Mouse (Mus musculus): ENCODE measurements around the gene Golt1a. TPM values are rescaled to one million over a fixed set of nuclear protein-coding genes. Genes with fewer than 3 reads are reported as not detected.

Golt1a gene
- polyA plus RNA-seq, 1 experiment from 2014 or later = not detected

- no peaks in the 10 kb centered on the region for H3K27me3 ChIP-seq (ENCODE audit: control insufficient read depth, insufficient read depth, low read length)
- no peak overlapping the region for H3K4me2 ChIP-seq
- no peaks in the 10 kb centered on the region; the same call in 1 of the 2 replicates for H3K36me3 ChIP-seq (ENCODE audit: control insufficient read depth, insufficient read depth, low read length)
Measured at GRCm38 (mm10) chr1:133287880-133288279, 21.7 kb upstream of the Golt1a start.

GRCm38 (mm10) chr1:133291888-133292287, 17.7 kb upstream of the Golt1a start:
- Histone ChIP-seq H3K27ac (ENCODE audit: low read depth, low read length) (no peak overlapping the region), H3K36me3 (ENCODE audit: control insufficient read depth, insufficient read depth, low read length) (peaks cover 2% of the 10 kb centered on the region; the same call in 1 of the 2 replicates), H3K4me2 (no peak overlapping the region), H3K4me3 (ENCODE audit: low read depth, low read length) (no peak overlapping the region), H3K27me3 (ENCODE audit: control insufficient read depth, insufficient read depth, low read length) (no peaks in the 10 kb centered on the region), H3K4me1 (ENCODE audit: control insufficient read depth, insufficient read depth, low read length) (peaks cover 7% of the 10 kb centered on the region; the same call in 1 of the 2 replicates), H3K9ac (ENCODE audit: low read depth, low read length) (no peak overlapping the region), H3K9me3 (replicated peaks; ENCODE audit: control insufficient read depth, low read length) (no peaks in the 10 kb centered on the region)
- ATAC-seq (replicated peaks; ENCODE audit: insufficient number of reproducible peaks, low FRiP score, low TSS enrichment) = no peak
- WGBS (ENCODE audit: insufficient replicate concordance) = 87% methylated on average over 6 of the region's 6 CpGs

More at GRCm38 (mm10) chr1:133287880-133288279, 21.7 kb upstream of the Golt1a start:
- ATAC-seq (replicated peaks; ENCODE audit: insufficient number of reproducible peaks, low FRiP score, low TSS enrichment) = no peak
- Histone ChIP-seq H3K9me3 (replicated peaks; ENCODE audit: control insufficient read depth, low read length) (no peaks in the 10 kb centered on the region), H3K9ac (ENCODE audit: low read depth, low read length) (no peak overlapping the region), H3K27ac (ENCODE audit: low read depth, low read length) (no peak overlapping the region), H3K4me1 (ENCODE audit: control insufficient read depth, insufficient read depth, low read length) (peaks cover 1% of the 10 kb centered on the region; the same call in 1 of the 2 replicates), H3K4me3 (ENCODE audit: low read depth, low read length) (no peak overlapping the region)
- WGBS (ENCODE audit: insufficient replicate concordance) = 87% methylated on average over 12 of the region's 12 CpGs

- Histone ChIP-seq H3K27ac (ENCODE audit: low read depth, low read length) (no peak overlapping the region), H3K4me3 (ENCODE audit: low read depth, low read length) (no peak overlapping the region), H3K27me3 (ENCODE audit: control insufficient read depth, insufficient read depth, low read length) (no peaks in the 10 kb centered on the region), H3K4me2 (no peak overlapping the region), H3K9ac (ENCODE audit: low read depth, low read length) (no peak overlapping the region), H3K4me1 (ENCODE audit: control insufficient read depth, insufficient read depth, low read length) (peaks cover 7% of the 10 kb centered on the region; the same call in 1 of the 2 replicates), H3K9me3 (replicated peaks; ENCODE audit: control insufficient read depth, low read length) (no peaks in the 10 kb centered on the region), H3K36me3 (ENCODE audit: control insufficient read depth, insufficient read depth, low read length) (peaks cover 2% of the 10 kb centered on the region; the same call in 1 of the 2 replicates)
- ATAC-seq (replicated peaks; ENCODE audit: insufficient number of reproducible peaks, low FRiP score, low TSS enrichment) = no peak
Measured at GRCm38 (mm10) chr1:133292608-133293007, 17.0 kb upstream of the Golt1a start.

GRCm38 (mm10) chr1:133296376-133296775, 13.2 kb upstream of the Golt1a start:
- Histone ChIP-seq H3K27ac (ENCODE audit: low read depth, low read length) (no peak overlapping the region), H3K27me3 (ENCODE audit: control insufficient read depth, insufficient read depth, low read length) (0 out of 2 replicates have a peak, but pooled peaks cover 4% of the 10 kb centered on the region), H3K9ac (ENCODE audit: low read depth, low read length) (no peak overlapping the region), H3K9me3 (replicated peaks; ENCODE audit: control insufficient read depth, low read length) (no peaks in the 10 kb centered on the region), H3K4me2 (no peak overlapping the region), H3K4me3 (ENCODE audit: low read depth, low read length) (no peak overlapping the region), H3K4me1 (ENCODE audit: control insufficient read depth, insufficient read depth, low read length) (peaks cover 17% of the 10 kb centered on the region; the same call in 1 of the 2 replicates), H3K36me3 (ENCODE audit: control insufficient read depth, insufficient read depth, low read length) (peaks cover 2% of the 10 kb centered on the region; the same call in 1 of the 2 replicates)
- WGBS (ENCODE audit: insufficient replicate concordance) = 90% methylated on average over 9 of the region's 9 CpGs
- no peak for ATAC-seq (replicated peaks; ENCODE audit: insufficient number of reproducible peaks, low FRiP score, low TSS enrichment)

DNA sequence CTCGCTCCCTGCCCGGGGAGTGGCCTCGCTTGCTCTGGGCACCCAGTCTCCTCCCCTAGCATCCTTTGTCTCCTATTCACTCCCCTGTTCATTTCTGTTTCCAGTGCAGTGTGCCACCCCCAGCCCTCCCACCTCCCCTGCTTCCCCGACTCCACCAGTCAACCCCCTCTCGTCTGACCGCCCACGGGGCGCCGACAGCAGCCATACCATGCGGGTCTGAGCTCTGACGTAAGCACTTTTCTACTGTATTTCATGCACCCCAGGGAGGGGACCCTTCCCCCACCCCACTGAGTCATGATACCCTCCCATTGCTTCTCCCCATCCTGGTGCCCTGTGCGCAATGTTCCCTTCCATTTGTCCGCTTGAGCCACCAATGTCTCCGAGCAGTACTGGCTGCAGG, 10.8 kb upstream of the Golt1a start:
- ATAC-seq (replicated peaks; ENCODE audit: insufficient number of reproducible peaks, low FRiP score, low TSS enrichment) = no peak
- 55% methylated on average over 14 of the region's 14 CpGs for WGBS (ENCODE audit: insufficient replicate concordance)
- Histone ChIP-seq H3K4me2 (no peak overlapping the region), H3K9me3 (replicated peaks; ENCODE audit: control insufficient read depth, low read length) (no peaks in the 10 kb centered on the region), H3K27ac (ENCODE audit: low read depth, low read length) (no peak overlapping the region), H3K4me1 (ENCODE audit: control insufficient read depth, insufficient read depth, low read length) (peaks cover 32% of the 10 kb centered on the region), H3K9ac (ENCODE audit: low read depth, low read length) (no peak overlapping the region), H3K4me3 (ENCODE audit: low read depth, low read length) (no peak overlapping the region), H3K27me3 (ENCODE audit: control insufficient read depth, insufficient read depth, low read length) (0 out of 2 replicates have a peak, but pooled peaks cover 4% of the 10 kb centered on the region), H3K36me3 (ENCODE audit: control insufficient read depth, insufficient read depth, low read length) (peaks cover 1% of the 10 kb centered on the region; the same call in 1 of the 2 replicates)

- no peaks in the 10 kb centered on the region for H3K9me3 ChIP-seq (replicated peaks; ENCODE audit: control insufficient read depth, low read length)
- no peak overlapping the region for H3K4me2 ChIP-seq
- H3K27ac ChIP-seq (ENCODE audit: low read depth, low read length) = peak overlapping the region; percentile 76
- peak; percentile 46; the same call in 1 of the 2 replicates for ATAC-seq (replicated peaks; ENCODE audit: insufficient number of reproducible peaks, low FRiP score, low TSS enrichment)
- 23% methylated on average over 3 of the region's 3 CpGs for WGBS (ENCODE audit: insufficient replicate concordance)
- 0 out of 2 replicates have a peak, but pooled peaks cover 4% of the 10 kb centered on the region for H3K27me3 ChIP-seq (ENCODE audit: control insufficient read depth, insufficient read depth, low read length)
- H3K4me1 ChIP-seq (ENCODE audit: control insufficient read depth, insufficient read depth, low read length) = peaks cover 25% of the 10 kb centered on the region
- H3K4me3 ChIP-seq (ENCODE audit: low read depth, low read length) = no peak overlapping the region
- no peaks in the 10 kb centered on the region; the same call in 1 of the 2 replicates for H3K36me3 ChIP-seq (ENCODE audit: control insufficient read depth, insufficient read depth, low read length)
- H3K9ac ChIP-seq (ENCODE audit: low read depth, low read length) = 0 out of 2 replicates have a peak overlapping the region, but pooled peaks have one; percentile 16
Measured at GRCm38 (mm10) chr1:133302540-133302939, 7.1 kb upstream of the Golt1a start.

DNA sequence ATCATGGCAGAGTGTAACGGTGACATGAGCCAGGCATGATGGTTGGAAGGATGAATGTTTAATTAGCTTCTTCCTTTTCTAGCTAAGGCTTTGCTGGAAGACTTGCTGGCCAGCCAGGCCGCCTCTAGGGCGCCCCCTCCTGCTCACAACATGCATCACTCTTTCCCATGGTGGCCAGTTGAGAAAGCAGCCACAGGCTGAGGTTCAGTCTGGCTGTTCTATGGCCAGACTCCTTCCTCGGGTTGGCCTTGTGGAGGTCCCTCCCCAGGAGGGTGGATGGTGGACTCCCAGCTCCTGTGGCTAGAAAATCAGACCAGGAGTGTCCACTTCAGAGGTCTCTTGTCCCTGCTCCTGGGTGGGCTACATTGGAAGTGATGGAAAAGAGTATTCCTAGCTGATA, 2.8 kb upstream of the Golt1a start:
- peaks cover 13% of the 10 kb centered on the region for H3K4me1 ChIP-seq (ENCODE audit: control insufficient read depth, insufficient read depth, low read length)
- WGBS (ENCODE audit: insufficient replicate concordance) = 13% methylated on average over 4 of the region's 4 CpGs
- no peaks in the 10 kb centered on the region for H3K27me3 ChIP-seq (ENCODE audit: control insufficient read depth, insufficient read depth, low read length)
- H3K27ac ChIP-seq (ENCODE audit: low read depth, low read length) = no peak overlapping the region
- H3K4me2 ChIP-seq = no peak overlapping the region
- H3K4me3 ChIP-seq (ENCODE audit: low read depth, low read length) = no peak overlapping the region
- no peak overlapping the region for H3K9ac ChIP-seq (ENCODE audit: low read depth, low read length)
- no peaks in the 10 kb centered on the region for H3K36me3 ChIP-seq (ENCODE audit: control insufficient read depth, insufficient read depth, low read length)
- ATAC-seq (replicated peaks; ENCODE audit: insufficient number of reproducible peaks, low FRiP score, low TSS enrichment) = no peak
- no peaks in the 10 kb centered on the region for H3K9me3 ChIP-seq (replicated peaks; ENCODE audit: control insufficient read depth, low read length)

DNA sequence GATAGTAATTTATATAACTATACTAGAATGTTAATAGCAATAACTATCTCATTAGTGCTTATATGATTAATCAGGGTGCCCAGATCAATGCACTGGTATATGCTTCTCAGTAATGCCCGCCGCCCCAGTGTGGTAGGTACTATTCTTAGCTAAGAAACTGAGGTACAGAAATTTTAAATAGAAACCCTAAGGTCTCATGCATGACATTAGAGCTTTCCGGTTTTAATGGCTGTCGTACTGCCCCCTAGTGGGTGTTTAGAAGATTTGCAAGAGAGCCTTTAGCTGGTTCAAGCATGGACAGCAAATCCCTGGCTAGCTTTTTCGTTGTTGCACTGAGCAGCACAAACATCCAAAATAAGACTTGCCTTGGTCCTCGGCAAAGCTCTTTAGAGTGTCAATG, 2.3 kb upstream of the Golt1a start:
- H3K27me3 ChIP-seq (ENCODE audit: control insufficient read depth, insufficient read depth, low read length) = no peaks in the 10 kb centered on the region
- H3K36me3 ChIP-seq (ENCODE audit: control insufficient read depth, insufficient read depth, low read length) = no peaks in the 10 kb centered on the region
- no peak for ATAC-seq (replicated peaks; ENCODE audit: insufficient number of reproducible peaks, low FRiP score, low TSS enrichment)
- no peak overlapping the region for H3K4me2 ChIP-seq
- WGBS (ENCODE audit: insufficient replicate concordance) = 11% methylated on average over 6 of the region's 6 CpGs
- no peak overlapping the region for H3K9ac ChIP-seq (ENCODE audit: low read depth, low read length)
- H3K4me3 ChIP-seq (ENCODE audit: low read depth, low read length) = no peak overlapping the region
- H3K27ac ChIP-seq (ENCODE audit: low read depth, low read length) = no peak overlapping the region
- H3K9me3 ChIP-seq (replicated peaks; ENCODE audit: control insufficient read depth, low read length) = no peaks in the 10 kb centered on the region
- peaks cover 8% of the 10 kb centered on the region for H3K4me1 ChIP-seq (ENCODE audit: control insufficient read depth, insufficient read depth, low read length)

DNA sequence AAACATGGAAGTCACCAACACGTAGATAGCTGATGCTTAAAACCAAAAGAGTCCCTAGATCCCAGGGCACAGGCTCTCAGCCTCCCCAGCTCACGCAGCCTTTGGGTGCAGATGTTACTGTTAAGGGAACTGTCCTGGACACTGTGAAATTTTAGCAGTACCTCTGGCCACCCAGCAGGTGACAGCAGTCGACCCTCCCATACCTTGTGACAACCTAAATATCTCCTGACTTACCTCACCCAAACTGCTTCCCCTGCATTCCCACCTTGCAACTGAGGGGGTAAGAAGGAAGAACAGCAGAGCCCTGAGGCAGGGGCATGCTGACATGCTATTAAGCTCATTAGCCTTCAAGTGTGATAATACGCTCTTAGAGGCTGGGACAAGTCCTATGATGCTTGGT, 1.6 kb downstream of the Golt1a start:
- Histone ChIP-seq H3K4me2 (no peak overlapping the region), H3K9ac (ENCODE audit: low read depth, low read length) (no peak overlapping the region), H3K27me3 (ENCODE audit: control insufficient read depth, insufficient read depth, low read length) (no peaks in the 10 kb centered on the region; the same call in 1 of the 2 replicates), H3K9me3 (replicated peaks; ENCODE audit: control insufficient read depth, low read length) (no peaks in the 10 kb centered on the region), H3K36me3 (ENCODE audit: control insufficient read depth, insufficient read depth, low read length) (no peaks in the 10 kb centered on the region), H3K27ac (ENCODE audit: low read depth, low read length) (no peak overlapping the region), H3K4me1 (ENCODE audit: control insufficient read depth, insufficient read depth, low read length) (no peaks in the 10 kb centered on the region; the same call in 1 of the 2 replicates), H3K4me3 (ENCODE audit: low read depth, low read length) (no peak overlapping the region)
- ATAC-seq (replicated peaks; ENCODE audit: insufficient number of reproducible peaks, low FRiP score, low TSS enrichment) = no peak
- WGBS (ENCODE audit: insufficient replicate concordance) = 51% methylated on average over 4 of the region's 4 CpGs
